Mouse (Mus musculus): ENCODE data around the gene Zic1.

Gene Zic1

DNA sequence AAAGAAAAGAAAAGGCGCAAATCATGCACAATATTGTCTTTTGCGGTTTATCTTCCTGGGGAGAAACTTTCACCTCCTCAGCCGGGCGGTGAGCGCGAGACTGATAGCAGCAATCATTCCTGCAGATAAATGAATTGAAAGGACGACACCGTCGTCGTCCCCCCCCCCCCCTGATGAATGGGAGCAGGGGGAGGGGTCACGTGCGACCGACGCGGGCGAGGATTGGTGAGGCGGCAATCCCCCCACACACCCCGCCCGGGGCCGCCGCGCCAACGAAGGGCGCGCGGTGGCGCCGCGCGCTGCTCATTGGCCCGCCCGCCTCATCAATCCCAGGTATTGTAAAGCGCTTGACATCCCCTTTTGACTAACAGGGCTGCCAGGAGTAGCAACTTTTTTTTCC, at the start of gene Zic1:
Gene Zic1 (minus strand): TSS at position 147 of the 400 bp plus-strand sequence.
- no peak for DNase-seq (ENCODE audit: low spot score)

DNA sequence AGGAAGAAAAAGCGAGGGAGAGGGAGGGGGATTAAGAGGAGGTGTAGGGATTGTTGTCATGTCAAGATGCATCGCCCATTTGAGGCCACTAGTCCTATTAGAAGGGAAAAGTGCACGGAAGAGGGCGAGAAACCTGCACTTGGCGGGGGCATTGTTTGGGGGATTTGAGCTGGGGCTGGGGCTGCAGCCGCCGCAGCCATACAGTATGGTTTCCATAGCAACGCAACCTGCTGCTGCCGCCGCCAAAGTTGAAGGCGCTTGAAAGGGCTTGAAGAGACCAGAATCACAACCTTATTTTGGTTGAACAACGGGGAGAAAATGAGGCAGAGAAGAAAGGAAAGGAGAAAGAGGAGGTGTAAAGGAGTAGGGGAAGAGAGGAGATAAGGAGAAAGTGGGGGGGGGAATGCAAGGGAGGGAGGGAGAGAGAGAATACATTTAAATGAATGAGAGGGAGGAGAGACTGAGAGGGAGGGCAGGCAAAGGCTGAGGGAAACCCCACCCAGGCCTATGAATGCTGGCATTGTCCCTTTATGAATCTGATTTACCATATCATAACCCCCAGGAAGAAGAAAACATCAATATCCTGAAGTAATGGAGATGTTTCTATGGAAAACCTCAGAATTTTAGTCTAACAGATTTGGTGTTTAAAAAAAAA, 48.5 kb upstream of the Zic1 start:
- DNase-seq (ENCODE audit: low spot score), result no peak

DNA sequence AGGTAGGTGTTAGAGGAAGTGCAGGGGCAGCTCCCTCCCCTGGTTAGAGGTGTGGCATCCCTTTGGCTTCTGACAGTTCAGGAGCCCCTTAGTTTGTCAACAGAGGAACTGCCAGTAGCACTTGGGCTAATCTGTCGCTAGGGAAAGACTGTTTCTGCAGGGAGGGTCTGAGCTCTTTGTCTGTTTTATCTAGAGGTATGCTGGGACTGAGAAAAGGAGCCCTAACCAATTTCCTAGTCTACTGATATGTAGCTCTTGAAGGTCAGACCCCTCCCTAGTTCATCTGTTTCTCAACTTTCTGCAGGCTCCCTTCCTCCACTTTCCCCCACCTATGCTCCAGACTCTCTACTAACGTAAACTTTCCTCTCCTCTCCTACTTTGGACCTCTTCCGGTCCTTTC, 44.2 kb upstream of the Zic1 start:
- no peak for DNase-seq (ENCODE audit: low spot score)

DNA sequence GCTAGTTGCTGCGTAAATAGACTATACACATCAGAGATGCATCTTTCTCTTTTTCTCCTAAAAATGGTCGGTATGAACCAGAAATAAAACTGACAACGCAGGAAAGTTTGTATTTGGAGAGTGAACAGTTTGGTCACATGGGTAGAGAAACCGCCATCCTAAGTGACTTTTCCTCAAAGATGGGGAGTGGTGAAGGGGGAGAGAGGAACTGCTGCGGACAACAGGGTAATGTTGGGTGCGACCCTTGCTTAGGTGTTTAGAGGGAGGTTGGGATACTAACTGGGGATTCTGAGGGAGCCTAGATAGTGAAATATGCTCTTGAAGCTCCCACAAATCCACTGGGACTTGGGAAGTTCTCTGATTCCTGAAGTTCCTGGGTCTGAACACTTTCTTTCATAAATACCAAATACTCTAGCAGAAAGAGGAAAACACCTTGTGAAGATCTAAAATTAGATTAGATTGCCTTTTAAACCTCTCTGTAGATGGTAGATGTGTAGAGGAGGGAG, 40.7 kb upstream of the Zic1 start:
- no peak for DNase-seq (ENCODE audit: low spot score)

DNA sequence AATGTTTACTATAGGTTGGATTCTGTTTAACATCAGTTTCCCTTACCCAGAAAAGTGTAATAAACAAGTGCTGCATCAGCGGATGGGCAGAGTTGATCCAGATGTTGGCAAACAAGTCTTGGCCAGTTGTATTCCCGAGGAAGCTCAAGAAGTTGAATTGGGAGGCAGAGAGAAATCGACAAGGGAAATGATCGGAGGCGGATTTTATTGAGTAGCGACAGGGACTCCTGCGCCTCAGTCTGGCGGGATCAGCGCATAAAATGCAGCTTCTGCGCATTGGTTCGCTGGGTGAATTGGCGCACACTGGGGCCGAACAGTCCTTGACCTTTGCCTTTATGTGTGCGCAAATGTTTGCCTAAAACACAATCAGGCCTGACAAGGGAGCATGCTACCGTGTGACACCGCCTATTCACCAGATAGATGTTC, 40.2 kb upstream of the Zic1 start:
- DNase-seq (ENCODE audit: low spot score), result no peak

DNA sequence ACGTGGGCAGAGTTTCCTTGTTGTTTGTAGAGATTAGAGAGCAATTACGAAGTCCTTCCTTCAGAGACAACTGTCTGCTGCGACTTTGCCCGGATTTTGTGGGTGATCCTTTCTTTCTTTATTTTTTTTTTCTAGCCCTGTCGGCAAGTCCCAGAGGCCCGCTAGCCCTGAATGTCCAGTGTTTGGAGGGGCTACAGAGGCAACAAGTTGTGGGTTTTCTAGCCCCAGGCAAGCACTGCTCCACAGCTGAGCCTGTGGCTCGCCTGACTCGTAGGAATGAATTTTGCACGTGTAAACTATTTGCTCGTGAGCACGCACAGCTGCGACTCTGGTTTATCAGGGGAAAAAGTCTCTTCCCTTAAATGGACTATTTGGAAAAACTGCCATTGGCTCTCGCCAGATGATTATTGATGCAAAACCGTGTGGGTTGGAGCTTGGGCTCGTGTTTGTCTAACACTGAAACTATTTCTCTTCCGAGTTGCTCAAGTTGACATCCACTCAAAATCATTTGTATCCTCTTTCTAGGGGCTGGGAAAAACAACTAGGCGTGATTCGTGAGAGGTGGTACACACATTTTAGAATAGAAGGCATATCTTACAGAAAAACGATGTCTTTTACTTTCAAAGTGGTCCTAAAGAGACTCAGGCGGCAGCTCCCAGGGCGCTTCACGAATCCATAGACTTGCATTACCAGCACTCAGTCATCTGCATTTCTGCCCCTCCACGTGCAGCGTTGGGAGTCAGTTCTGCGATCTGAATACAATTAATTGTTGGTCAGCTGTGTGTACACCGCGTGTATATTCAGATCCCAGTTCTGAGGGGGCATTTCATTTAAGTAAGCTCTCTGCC, 39.5 kb upstream of the Zic1 start:
- DNase-seq (ENCODE audit: low spot score), result no peak

DNA sequence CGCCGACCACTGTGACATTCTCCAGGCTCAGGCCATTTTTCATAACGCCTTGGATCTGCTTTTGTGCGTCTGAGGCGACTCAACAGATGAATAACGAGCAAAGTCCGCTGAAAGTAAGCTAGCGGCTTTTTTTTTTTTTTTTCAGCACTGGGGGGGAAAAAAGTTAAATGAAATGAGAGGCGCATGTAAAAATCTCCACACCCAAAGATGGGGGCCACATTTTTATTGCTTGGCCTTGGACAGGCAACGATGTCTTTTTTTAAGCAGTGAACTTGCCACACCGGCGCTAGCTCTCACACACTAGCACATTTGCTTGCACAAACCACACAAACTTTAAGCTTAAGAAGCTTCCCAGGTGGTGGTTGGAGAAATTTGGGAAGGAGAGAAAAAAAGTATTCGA, 38.6 kb upstream of the Zic1 start:
- no peak for DNase-seq (ENCODE audit: low spot score)

DNA sequence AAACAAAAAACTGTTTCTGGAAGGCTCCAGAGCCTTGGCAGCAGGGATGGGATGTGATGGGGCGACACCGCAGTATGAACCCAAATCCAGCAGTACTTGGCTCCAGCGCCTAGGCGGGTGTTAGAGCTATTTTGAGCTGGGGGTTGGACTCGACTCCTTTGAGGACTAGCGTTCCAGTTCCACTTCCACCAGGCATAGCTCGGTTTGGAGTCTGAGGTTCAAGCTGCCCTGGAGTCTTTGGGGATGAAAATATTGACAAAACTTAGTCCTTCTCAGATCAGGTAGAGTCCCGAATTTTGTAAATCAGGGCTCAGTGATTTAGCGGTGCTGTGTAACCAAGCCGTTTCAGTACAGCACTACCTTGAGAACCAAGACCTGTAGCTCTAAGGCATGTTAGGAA, 35.9 kb upstream of the Zic1 start:
- DNase-seq (ENCODE audit: low spot score), result no peak

DNA sequence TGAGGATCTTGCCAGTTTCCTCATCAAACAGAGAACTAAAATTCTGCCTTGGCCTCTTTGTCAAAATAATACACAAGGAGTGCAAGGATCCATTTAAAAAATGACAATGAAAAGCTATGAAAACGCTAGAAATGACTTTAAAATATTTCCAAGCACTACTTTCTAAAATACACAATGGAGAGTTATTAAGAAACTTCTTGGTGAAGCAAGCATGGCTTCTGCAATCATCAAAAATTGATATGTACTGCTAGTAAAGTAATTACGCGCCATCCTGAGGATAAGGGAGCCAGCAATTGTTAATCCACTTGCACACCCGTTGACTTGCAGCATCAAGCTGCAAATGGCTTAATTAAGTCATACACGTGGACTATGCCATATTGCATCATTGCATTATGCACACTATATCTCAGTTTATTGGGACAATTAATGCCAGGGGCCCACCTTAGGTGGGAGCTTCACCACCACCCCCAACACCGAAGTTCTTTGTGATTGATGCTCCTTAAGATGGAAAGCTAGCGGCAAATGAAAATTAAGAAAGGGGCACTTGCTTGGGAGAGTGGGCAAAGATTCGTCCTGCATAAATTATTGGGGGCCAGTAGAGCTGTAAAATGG, 35.0 kb upstream of the Zic1 start:
- no peak for DNase-seq (ENCODE audit: low spot score)

DNA sequence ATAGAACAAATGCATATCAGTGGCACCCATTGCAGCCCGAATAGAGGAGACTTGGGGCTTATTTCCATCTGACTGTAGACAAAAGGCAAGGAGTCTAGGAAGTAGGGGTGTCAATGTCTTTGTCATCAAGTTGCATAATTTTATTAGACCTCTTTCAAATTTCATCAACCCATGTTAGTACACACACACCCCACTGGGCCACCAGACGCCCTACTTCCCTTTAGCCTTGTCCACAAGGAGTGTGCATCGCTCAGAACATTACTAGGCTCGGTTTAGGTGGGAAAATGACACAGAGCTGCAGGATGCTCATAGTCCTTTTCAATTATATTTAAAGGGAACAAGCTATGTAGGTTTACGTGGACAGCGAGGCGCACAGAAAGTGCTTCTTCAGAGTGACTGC, 34.4 kb upstream of the Zic1 start:
- no peak for DNase-seq (ENCODE audit: low spot score)

DNA sequence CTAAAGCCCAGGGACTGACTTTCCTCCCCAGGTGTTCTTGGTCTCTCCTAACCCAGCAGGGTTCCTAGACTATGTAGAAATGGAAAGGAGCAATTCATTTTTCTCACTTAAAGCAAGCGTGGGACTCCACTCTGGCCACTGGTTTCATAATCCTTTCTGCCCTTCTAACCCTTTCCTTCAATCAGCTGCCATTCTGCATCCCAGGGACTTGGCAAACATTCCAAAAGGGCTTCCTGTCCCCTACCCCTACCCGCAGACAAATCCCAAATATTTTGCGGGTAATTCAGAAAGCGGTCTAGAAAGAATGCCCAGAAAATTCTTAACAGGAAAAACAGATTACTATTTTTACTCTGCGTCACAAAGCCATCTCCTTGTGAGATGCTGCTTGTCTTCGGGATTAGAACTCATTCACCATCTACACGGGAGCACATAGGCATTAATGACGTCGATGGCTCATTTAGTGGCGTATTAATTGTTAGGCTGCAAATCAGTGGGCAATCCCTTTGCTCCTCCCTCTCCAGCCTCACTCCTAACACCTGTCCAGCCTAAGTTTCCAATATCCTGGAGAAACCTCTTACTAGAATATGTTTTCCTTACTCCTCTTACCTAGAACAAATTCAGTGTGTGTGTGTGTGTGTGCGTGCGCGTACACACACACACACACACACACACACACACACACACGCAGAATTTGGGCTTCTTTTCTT, 29.6 kb upstream of the Zic1 start:
- no peak for DNase-seq (ENCODE audit: low spot score)

DNA sequence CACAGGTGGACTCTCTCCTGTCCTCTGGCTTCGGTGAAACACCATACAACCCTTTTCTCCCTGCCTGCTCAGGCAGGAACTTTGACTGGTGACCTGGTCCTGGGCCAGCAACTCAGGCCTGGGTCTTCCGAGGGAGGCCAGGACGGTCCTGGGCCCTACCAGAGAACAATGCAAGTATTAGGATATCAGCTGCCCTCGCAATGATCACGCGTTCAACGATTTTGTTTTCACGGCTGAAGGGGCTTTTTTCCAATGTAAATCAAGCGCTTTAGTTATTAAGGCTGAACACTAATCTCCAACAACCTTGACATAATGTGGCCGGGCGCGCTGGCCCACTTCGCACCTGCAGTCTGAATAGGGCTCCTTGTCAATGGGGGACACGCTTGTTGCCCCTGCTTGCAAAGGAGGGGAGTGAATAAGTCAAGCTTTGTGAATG, 28.6 kb upstream of the Zic1 start:
- no peak for DNase-seq (ENCODE audit: low spot score)

DNA sequence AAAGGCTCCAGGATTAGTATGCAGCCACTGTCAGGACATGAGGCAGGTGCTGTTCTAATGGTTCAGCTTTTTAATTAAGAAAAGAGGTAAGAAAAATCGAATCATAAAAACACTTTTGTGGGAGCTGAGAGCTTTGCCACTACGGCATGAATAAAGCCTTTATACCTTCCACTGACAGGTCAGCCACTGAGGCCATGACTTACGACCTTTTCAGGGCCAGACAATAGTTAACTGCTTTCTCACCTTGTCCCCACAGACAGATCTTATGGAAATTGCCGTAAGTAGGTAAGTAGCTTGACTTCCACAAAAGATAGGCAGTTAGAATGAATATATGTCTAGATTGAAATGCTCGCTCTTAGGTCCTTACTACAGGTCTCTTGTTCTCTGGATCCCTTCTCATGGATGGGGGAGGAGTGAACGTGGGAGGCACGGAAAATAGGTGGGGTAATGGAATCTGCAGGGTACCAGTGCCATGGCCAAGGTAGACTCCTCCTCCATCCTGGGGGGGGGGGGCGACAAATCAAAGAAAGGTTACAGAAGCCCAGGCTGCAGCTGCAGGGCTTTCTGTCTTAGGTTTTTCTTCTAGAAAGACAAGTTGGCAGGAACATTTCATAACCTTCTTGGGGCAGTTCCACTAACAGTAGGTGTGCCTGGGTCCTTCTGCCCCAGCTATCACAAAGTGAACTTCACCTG, 27.9 kb upstream of the Zic1 start:
- DNase-seq (ENCODE audit: low spot score), result no peak

DNA sequence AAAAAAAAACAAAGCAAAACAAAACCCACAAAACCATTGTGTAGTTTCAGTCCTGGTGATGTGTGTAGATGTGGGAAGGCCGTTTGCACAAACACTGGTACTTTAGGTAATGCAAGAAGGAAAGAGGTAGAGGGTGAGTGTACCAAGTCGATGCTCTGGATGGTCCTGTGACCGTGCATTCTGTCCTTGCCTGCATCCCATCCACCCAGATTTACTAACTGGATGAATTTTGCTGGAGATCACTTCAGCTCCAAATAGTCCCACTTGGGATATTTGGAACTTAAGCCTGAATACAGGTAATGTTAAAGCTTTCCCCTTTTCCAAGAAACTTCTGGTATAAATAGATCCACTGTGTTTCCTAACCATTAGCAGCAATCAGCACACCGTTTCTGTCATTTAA, 22.6 kb upstream of the Zic1 start:
- DNase-seq (ENCODE audit: low spot score), result no peak

DNA sequence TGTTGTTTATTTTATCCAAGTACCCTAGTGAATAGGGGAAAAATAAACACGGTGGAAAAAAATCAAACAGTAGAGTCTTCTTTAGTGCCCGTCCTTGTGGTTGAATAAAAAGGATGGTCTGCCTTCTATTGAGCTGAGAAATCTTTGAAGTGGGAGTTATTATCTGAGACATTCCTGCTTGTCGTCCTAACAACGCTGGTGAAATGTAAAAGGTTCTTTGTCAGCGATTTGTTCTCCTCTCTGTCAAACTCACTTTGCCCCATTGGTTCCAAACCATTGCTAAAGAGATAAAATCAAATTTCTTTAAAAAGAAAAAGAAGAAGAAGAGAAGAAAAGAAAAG, 22.1 kb upstream of the Zic1 start:
- no peak for DNase-seq (ENCODE audit: low spot score)

DNA sequence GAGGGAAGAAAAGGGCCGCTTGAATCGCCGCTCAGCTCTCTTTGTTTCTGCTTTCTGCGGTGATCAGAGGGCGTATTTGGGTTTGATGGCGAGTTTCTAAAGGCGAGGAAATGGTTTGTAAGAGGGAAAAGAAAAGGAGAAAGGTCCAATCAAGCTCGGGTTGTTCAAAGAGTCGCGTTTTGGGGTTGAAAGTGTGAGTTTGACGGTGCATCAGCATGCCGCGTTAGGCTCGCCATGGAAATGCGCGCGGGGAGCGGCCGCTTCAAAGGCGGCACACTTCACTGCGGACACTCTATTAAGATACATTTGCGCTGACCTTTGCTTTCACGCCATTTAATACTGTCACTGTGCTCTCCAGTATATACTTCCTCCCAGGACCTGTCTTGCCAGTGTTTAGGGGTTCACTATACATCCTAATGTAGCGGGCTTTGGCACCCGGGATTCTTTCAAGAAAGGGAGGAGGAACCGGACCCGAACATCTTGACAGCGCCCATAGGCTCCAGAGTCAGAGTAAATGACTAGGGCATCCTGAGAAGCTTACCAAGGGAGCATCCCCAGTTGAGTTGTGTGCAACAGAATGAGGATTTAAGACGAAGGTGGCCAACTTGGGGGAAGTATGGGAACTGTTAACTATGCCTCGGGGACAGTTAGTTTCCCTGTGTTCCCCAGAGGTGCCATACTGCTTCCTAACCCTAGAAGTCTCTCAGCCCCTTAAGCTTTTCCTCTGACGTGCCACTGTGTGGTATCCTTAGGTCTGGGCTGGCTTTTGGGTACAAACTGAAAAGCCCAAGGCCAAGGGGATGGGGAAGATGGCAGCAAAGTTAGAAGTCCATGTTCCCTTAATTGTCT, 21.5 kb upstream of the Zic1 start:
- DNase-seq (ENCODE audit: low spot score), result no peak

DNA sequence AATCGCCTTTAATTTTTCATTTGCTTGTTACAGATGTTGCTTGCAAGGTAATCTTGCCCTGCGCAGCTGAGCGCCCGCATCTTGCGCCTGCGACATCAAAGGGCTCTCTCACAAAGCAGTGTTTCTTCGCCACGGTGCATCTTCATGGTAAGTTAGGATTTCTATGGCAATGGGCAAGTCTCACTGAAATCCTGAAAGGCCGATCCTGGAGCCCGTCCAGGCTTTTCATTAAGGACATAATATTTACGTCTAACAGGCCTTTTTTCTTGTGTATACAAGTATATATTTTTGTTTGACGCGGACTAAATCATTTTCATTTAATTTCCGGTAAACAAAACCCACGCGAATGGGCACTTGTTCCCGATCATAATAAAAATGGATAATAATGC, 20.9 kb upstream of the Zic1 start:
- no peak for DNase-seq (ENCODE audit: low spot score)

DNA sequence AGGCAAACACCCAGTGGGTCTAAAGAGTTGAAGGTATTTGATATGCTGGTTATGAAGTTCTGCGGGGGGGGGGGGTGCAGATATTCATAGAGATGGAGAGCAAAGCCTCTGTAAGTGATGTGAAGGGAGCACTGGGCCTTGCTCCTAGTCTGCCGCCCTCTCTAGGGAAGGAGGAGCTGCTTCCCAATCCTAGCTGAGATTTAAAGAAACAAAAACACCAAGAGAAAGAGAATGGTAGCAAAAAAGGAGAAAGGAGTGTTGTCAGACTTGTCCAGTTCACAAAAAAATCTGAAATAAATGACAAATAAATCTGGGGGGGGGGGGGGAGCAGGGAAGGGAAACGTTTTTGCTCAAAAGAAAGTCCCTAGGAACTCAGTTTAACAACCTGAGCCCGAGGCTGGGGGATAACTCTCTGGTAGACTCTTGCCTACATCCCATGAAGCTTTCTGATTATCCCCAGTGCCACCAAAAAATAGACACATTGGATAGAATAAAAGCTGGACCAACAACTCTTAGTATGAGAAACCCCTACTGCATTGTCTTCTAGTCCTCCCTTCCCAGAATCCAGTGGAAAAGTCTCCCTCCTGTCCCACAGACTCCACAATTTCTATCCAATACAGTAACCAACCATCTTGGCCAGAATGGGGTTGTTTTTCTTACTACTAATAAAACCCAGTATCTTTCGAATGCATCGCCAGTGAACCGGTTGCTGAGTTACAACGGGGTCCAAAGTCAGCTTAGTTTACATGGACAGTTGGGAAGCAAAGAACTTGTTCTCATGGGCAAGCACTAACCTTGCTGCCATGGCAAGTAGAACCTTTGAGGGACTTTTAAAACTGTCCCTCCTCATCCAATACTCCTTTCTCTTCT, 20.2 kb upstream of the Zic1 start:
- no peak for DNase-seq (ENCODE audit: low spot score)

DNA sequence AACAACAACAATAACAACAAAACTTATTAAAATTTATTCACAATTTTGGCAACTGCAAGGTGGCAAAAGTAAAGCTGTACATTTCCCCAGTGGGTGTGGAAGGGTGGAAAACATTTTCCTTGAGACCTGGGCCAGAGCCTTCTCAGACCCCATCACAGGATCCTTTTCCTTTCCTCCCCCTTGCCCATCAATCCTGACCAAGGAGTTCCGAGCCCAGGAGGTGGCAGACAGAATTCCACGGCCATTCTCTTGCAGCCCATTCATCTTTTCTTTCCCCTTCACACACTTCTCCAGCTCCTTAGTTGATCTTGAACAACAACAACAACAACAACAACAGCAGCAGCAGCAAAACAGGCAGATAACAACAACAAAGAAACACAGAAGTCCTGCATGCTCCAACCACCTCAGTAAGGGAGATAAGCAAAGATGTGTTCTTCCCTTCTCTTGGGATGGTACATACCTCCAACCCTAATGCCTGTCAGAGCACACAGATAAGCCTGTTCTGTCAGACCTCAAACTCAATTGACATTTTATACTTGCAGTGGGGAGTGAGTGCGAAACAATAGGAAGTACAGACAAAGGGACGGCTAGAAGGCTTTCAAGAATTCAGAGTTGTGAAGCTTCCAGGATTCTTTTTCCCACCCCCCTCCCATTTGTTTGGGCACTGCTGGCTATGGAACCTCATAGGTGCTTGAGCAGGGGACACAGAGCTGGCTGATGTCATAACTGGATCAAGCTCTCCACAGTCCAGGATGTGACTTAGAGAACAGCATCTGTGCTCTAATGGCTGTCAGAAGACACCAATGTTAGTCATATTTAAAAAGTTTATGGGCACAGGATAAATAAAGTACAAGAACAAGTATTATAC, 19.3 kb upstream of the Zic1 start:
- no peak for DNase-seq (ENCODE audit: low spot score)
